Mouse (Mus musculus) MEL (cell line): ENCODE measurements around the gene Taok1. TPM values are rescaled to one million over a fixed set of nuclear protein-coding genes. Genes with fewer than 3 reads are reported as not detected.
A peak's percentile ranks its signal among the peaks of the same experiment; 100 is the strongest.

Experiments
- DNase-seq: peaks from one replicate; pipeline ENCODE4 v3.0.0; 2011; ENCODE audit warnings: low read depth, low spot score
- H3K27ac ChIP-seq: 2 replicates; pipeline ENCODE4 v1.5.1; 2012; ENCODE audit warnings: low read depth, mild to moderate bottlenecking, control low read depth, low read length, moderate library complexity; ENCODE audit not compliant: control insufficient read depth
- H3K27me3 ChIP-seq, 2 experiments: fragments of 150-350 bp in 1 of 2; sonication (generic) in 1 of 2; 2 replicates each; pipeline ENCODE4 v1.6.1; 2012; ENCODE audit warnings: low read length in 2 of 2, mild to moderate bottlenecking in 2 of 2, improper control_type of control experiment in 1 of 2, moderate library complexity in 1 of 2; ENCODE audit not compliant: insufficient read depth in 2 of 2, control insufficient read depth in 1 of 2
- H3K36me3 ChIP-seq, 2 experiments: 2 replicates each; pipeline ENCODE4 v1.6.1; 2012 to 2014; ENCODE audit warnings: low read length in 2 of 2, improper control_type of control experiment in 1 of 2, inconsistent platforms in 1 of 2, mild to moderate bottlenecking in 1 of 2; ENCODE audit not compliant: insufficient read depth in 2 of 2, control insufficient read depth in 1 of 2
- H3K4me1 ChIP-seq, 2 experiments: fragments of 150-350 bp in 1 of 2; sonication (generic) in 1 of 2; 2 replicates each; pipeline ENCODE4 v1.6.1; 2012; ENCODE audit warnings: low read length in 2 of 2, improper control_type of control experiment in 1 of 2, mild to moderate bottlenecking in 1 of 2; ENCODE audit not compliant: insufficient read depth in 2 of 2, control insufficient read depth in 1 of 2
- H3K4me3 ChIP-seq, 2 experiments: fragments of 150-350 bp in 1 of 2; sonication (generic) in 1 of 2; 2 replicates each; pipeline ENCODE4 v1.5.1; 2012; ENCODE audit warnings: low read depth in 2 of 2, low read length in 2 of 2, mild to moderate bottlenecking in 2 of 2, moderate library complexity in 2 of 2, control low read depth in 1 of 2, improper control_type of control experiment in 1 of 2; ENCODE audit not compliant: control insufficient read depth in 1 of 2, insufficient read depth in 1 of 2
- H3K79me2 ChIP-seq: 2 replicates; pipeline ENCODE4 v1.6.1; 2012; ENCODE audit warnings: mild to moderate bottlenecking, low read length, moderate library complexity; ENCODE audit not compliant: control insufficient read depth, poor library complexity, insufficient read depth
- H3K9ac ChIP-seq: 2 replicates; pipeline ENCODE4 v1.6.1; 2012; ENCODE audit warnings: low read depth, mild to moderate bottlenecking, control low read depth, low read length, moderate library complexity; ENCODE audit not compliant: control insufficient read depth, poor library complexity, severe bottlenecking
- H3K9me3 ChIP-seq: fragments of 150-350 bp; sonication (generic); replicated peaks from 2 replicates; pipeline ENCODE4 v1.6.1; 2012; ENCODE audit warnings: mild to moderate bottlenecking, low read length, improper control_type of control experiment, moderate library complexity; ENCODE audit not compliant: insufficient read depth
- BHLHE40 ChIP-seq: IDR thresholded peaks from 2 replicates; pipeline ENCODE4 v1.6.1; 2012; ENCODE audit warnings: low read depth, mild to moderate bottlenecking, inconsistent platforms, low read length, improper control_type of control experiment, borderline replicate concordance
- CHD1 ChIP-seq: IDR thresholded peaks from 2 replicates; pipeline ENCODE4 v1.6.1; 2012; ENCODE audit warnings: low read depth, mild to moderate bottlenecking, inconsistent platforms, low read length, improper control_type of control experiment
- E2F4 ChIP-seq: IDR thresholded peaks from 2 replicates; pipeline ENCODE4 v1.6.1; 2011; ENCODE audit warnings: low read depth, low read length, improper control_type of control experiment, borderline replicate concordance
- EP300 ChIP-seq, 2 experiments: IDR thresholded peaks; 2 replicates each; pipeline ENCODE4 v1.6.1; 2011; ENCODE audit warnings: improper control_type of control experiment in 2 of 2, low read length in 2 of 2, low read depth in 1 of 2, mild to moderate bottlenecking in 1 of 2
- ETS1 ChIP-seq: IDR thresholded peaks from 2 replicates; pipeline ENCODE4 v1.6.1; 2012; ENCODE audit warnings: low read depth, mild to moderate bottlenecking, inconsistent platforms, low read length, improper control_type of control experiment, moderate library complexity
- GABPA ChIP-seq: IDR thresholded peaks from 2 replicates; pipeline ENCODE4 v1.6.1; 2012; ENCODE audit warnings: low read depth, mild to moderate bottlenecking, inconsistent platforms, low read length, improper control_type of control experiment, moderate library complexity
- GATA1 ChIP-seq: IDR thresholded peaks from 2 replicates; pipeline ENCODE4 v1.6.1; 2011; ENCODE audit warnings: low read depth, low read length, improper control_type of control experiment
- HCFC1 ChIP-seq: IDR thresholded peaks from 2 replicates; pipeline ENCODE4 v1.6.1; 2012; ENCODE audit warnings: low read depth, mild to moderate bottlenecking, inconsistent platforms, low read length, improper control_type of control experiment, moderate library complexity
- JUND ChIP-seq: IDR thresholded peaks from 2 replicates; pipeline ENCODE4 v1.6.1; 2011; ENCODE audit warnings: low read depth, mild to moderate bottlenecking, improper control_type of control experiment, low read length
- KAT2A ChIP-seq: conservative IDR thresholded peaks from 2 replicates; pipeline ENCODE4 v1.6.1; 2012; ENCODE audit warnings: low read depth, low read length, improper control_type of control experiment, inconsistent platforms
- MAZ ChIP-seq: IDR thresholded peaks from 2 replicates; pipeline ENCODE4 v1.6.1; 2012; ENCODE audit warnings: low read depth, mild to moderate bottlenecking, inconsistent platforms, low read length, improper control_type of control experiment
- MEF2A ChIP-seq: IDR thresholded peaks from 2 replicates; pipeline ENCODE4 v1.6.1; 2014; ENCODE audit warnings: low read depth, mild to moderate bottlenecking, inconsistent platforms, low read length, improper control_type of control experiment; ENCODE audit not compliant: poor library complexity, insufficient replicate concordance, severe bottlenecking; ENCODE audit errors: extremely low read depth
- MYC ChIP-seq: IDR thresholded peaks from 2 replicates; pipeline ENCODE4 v1.6.1; 2011; ENCODE audit warnings: low read depth, mild to moderate bottlenecking, low read length, improper control_type of control experiment, moderate library complexity
- NRF1 ChIP-seq: IDR thresholded peaks from 2 replicates; pipeline ENCODE4 v1.6.1; 2014; ENCODE audit warnings: low read depth, mild to moderate bottlenecking, inconsistent platforms, low read length, improper control_type of control experiment, moderate library complexity; ENCODE audit not compliant: poor library complexity, insufficient read depth, severe bottlenecking
- POLR2A ChIP-seq, 2 experiments: IDR thresholded peaks; 2 replicates each; pipeline ENCODE4 v1.6.1; 2011 to 2012; ENCODE audit warnings: low read length in 2 of 2, mild to moderate bottlenecking in 2 of 2, control low read depth in 1 of 2, improper control_type of control experiment in 1 of 2, low read depth in 1 of 2, moderate library complexity in 1 of 2; ENCODE audit not compliant: control insufficient read depth in 1 of 2, insufficient read depth in 1 of 2, poor library complexity in 1 of 2
- RCOR1 ChIP-seq: IDR thresholded peaks from 2 replicates; pipeline ENCODE4 v1.6.1; 2012; ENCODE audit warnings: low read depth, mild to moderate bottlenecking, inconsistent platforms, low read length, improper control_type of control experiment
- SIN3A ChIP-seq: IDR thresholded peaks from 2 replicates; pipeline ENCODE4 v1.6.1; 2012; ENCODE audit warnings: low read length, improper control_type of control experiment, inconsistent platforms
- SMC3 ChIP-seq: IDR thresholded peaks from 2 replicates; pipeline ENCODE4 v1.6.1; 2011; ENCODE audit warnings: low read depth, low read length, improper control_type of control experiment
- TAL1 ChIP-seq: IDR thresholded peaks from 2 replicates; pipeline ENCODE4 v1.6.1; 2012; ENCODE audit warnings: mild to moderate bottlenecking, inconsistent platforms, low read length, moderate library complexity, mixed read lengths
- TCF12 ChIP-seq: IDR thresholded peaks from 2 replicates; pipeline ENCODE4 v1.6.1; 2014; ENCODE audit warnings: low read depth, mild to moderate bottlenecking, inconsistent platforms, low read length, improper control_type of control experiment, moderate library complexity
- UBTF ChIP-seq: IDR thresholded peaks from 2 replicates; pipeline ENCODE4 v1.6.1; 2012; ENCODE audit warnings: low read depth, mild to moderate bottlenecking, inconsistent platforms, low read length, improper control_type of control experiment, moderate library complexity, borderline replicate concordance; ENCODE audit not compliant: insufficient read depth
- ZC3H11A ChIP-seq: IDR thresholded peaks from 2 replicates; pipeline ENCODE4 v1.6.1; 2012; ENCODE audit warnings: low read depth, mild to moderate bottlenecking, inconsistent platforms, low read length, improper control_type of control experiment
- ZKSCAN1 ChIP-seq: IDR thresholded peaks from 2 replicates; pipeline ENCODE4 v1.6.1; 2012; ENCODE audit warnings: low read depth, mild to moderate bottlenecking, inconsistent platforms, low read length, improper control_type of control experiment, moderate library complexity
- ZNF384 ChIP-seq: IDR thresholded peaks from 2 replicates; pipeline ENCODE4 v1.6.1; 2012; ENCODE audit warnings: low read depth, mild to moderate bottlenecking, inconsistent platforms, low read length, improper control_type of control experiment
- polyA plus RNA-seq, 2 experiments: library from polyadenylated mRNA; stranded (reverse) in 1 of 2; unstranded in 1 of 2; fragments of >175 nt in 1 of 2; fragments of >200 nt in 1 of 2; gene quantifications; 2 replicates each; pipeline versions ENCODE4 v1.2.1 to v1.2.4; 2012; ENCODE audit warnings: low replicate concordance in 2 of 2, low read depth in 1 of 2; ENCODE audit not compliant: insufficient read length in 2 of 2, insufficient read depth in 1 of 2, missing spikeins in 1 of 2
- total RNA-seq: library from RNA; depleted of rRNA; stranded (reverse); fragments of 300-350 nt; gene quantifications from 2 replicates; pipeline ENCODE4 v1.2.3, GENCODE M21; 2012

Taok1 gene
- total and polyA plus RNA-seq, 3 experiments: 7.9 to 31.0 (median 15.9) TPM

DNA sequence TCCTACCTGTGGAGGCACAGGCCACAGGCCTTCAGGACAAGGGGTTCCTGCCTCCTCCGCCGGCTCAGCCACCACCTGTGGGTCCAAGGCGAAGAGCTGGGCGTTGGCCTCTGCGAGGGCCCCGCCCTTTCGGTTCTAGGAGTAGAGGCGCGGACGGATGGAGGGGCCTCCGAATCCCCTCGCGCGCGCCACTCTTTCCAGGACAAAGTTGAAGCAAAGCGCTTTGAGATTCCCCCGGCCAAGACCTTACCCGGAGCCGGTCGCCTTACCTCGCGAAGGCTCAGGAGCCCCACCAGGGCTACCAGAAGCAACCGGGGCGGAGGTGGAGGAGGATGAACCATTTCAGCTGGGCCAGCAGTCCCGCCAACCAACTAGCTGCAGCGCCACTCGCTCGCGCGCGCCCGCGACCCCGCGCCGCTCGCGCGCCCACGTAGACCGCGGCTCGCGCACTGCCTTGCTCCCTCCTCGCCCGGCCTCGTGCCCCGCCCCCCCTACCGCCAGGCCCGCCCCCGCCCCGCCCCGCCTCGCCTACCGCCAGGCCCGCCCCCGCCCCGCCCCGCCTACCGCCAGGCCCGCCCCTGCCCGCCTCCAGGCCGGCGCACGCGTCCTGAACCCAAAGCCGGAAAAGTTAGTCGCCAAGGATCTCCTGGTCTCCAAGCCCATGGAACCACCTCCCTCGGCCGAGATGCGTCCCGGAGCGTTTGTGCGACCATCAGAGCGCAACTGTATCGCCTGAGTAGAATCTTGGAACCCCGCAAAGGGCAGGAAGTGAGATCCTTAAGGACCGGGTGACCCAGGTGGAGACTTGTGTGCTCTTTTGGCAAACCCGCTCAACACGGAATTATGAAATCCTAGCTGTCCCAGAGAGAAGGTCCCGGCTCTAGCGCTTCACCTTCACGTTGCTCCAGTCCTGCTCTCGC is 94.5 kb downstream of the Taok1 start (continued):
- no peak for TF ChIP-seq RCOR1
- TF ChIP-seq, all 39 proteins: peak for 15

DNA sequence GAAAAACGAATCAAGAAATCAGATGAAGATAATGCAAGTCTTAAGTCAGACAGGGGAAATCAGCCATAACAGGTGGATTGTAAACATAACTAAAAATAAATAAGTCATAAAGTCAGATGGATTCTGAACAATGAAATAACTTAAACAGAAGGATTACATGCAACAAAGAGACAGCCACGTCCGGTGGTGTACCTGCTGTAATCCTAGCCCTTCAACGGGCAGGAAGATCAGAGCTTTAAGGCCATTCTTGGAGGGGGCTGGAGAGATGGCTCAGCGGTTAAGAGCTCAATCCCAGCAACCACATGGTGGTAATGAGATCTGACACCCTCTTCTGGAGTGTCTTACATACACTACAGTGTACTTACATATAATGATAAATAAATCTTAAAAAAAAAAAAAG is 96.3 kb downstream of the Taok1 start:
- Histone ChIP-seq H3K4me1 (peaks cover 2 to 21% of the 10 kb centered on the region in 2 experiments; a peak in 3 of 4 replicates), H3K27ac (no peak overlapping the region), H3K4me3 (no peak overlapping the region), H3K9me3 (no peaks in the 10 kb centered on the region), H3K9ac (no peak overlapping the region), H3K79me2 (peaks cover 2% of the 10 kb centered on the region; the same call in 1 of the 2 replicates), H3K36me3 (peaks cover 0 to 8% of the 10 kb centered on the region in 2 experiments; a peak in 2 of 4 replicates)
- DNase-seq: no peak
- no peak for TF ChIP-seq E2F4
- TF ChIP-seq GATA1: no peak
- TF ChIP-seq HCFC1: no peak
- no peak for TF ChIP-seq CHD1
- TF ChIP-seq SIN3A: no peak
- TF ChIP-seq EP300 (IDR thresholded peaks at IDR 0.05; ENCODE audit: low read depth in 1 of 2, low read length in 2 of 2): no peak
- no peak for TF ChIP-seq KAT2A
- TF ChIP-seq NRF1: no peak
- no peak for TF ChIP-seq ZKSCAN1
- TF ChIP-seq JUND: no peak
- no peak for TF ChIP-seq TAL1
- TF ChIP-seq SMC3: no peak
- no peak for TF ChIP-seq GABPA
- TF ChIP-seq, all 39 proteins: peak for 0
- H3K27me3 ChIP-seq: no peaks in the 10 kb centered on the region

DNA sequence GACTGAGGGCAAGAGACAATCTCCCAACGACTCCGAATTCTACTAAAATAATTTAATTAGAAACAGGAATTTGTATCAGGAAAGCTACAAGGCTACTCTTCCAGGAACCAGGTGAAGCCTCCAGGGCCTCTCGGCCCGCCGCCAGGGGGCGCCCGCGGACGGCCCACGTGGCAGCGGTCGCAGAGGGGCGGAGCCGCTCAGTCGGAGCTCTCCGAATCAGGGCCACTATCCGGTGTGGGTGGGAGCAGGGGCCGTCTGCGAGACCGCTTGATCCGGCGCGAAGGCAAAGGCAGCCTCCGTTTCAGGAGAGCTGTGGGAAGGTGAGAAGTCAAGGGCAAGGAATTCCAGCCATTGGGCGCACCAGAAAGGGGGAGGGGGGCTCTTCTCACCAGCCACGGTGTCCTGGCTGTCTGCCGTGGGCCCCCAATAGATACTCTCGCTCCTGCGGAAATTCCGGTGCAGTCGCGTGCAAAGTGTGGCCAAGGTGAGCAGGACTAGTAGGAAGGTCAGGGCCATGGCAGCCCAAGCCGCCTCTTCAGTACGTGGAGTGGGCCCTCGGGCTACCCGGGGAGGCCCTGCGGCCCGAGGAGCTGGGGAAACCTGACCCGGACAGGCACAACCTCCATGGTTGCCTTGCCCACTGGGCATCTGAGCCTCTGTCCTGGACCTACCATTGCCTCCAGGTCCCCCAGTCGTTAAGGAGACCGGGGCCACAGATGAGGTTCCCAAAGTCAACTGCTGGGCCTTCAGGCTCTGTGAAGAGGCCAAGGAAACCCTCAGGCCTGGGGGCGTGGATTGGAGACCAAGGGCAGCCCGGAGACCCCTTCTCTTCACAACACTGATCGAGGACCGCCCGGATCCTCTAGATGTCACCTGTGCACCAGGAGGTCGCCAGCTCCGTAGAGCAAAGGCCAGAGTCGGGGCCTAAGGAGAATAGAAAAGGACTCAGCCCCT is 99.3 kb downstream of the Taok1 start:
- Histone ChIP-seq H3K9me3 (no peaks in the 10 kb centered on the region), H3K36me3 (peaks cover 0 to 4% of the 10 kb centered on the region in 2 experiments; a peak in 2 of 4 replicates), H3K79me2 (peaks cover under 1% of the 10 kb centered on the region; the same call in 1 of the 2 replicates), H3K4me1 (peaks cover 2 to 10% of the 10 kb centered on the region in 2 experiments; a peak in 3 of 4 replicates), H3K27ac (no peak overlapping the region), H3K9ac (peak overlapping the region; percentile 17), H3K4me3 (peak overlapping the region in 1 of 2 experiments; percentile 25; a peak in 2 of 4 replicates), H3K27me3 (no peaks in the 10 kb centered on the region)
- DNase-seq: peak; percentile 88
- TF ChIP-seq GATA1 (no peak), ZNF384 (no peak), GABPA (no peak), SMC3 (peak; percentile 97), TCF12 (peak; percentile 35; the same call in 1 of the 2 replicates), ETS1 (0 out of 2 replicates have a peak, but pooled peaks have one; percentile 23), ZC3H11A (peak; percentile 78), MEF2A (no peak), ZKSCAN1 (peak; percentile 6; the same call in 1 of the 2 replicates), UBTF (no peak), BHLHE40 (peak; percentile 60), MYC (peak; percentile 99), MAZ (peak; percentile 84; the same call in 1 of the 2 replicates), POLR2A (IDR thresholded peaks at IDR 0.05; ENCODE audit: control insufficient read depth in 1 of 2, insufficient read depth in 1 of 2, low read depth in 1 of 2, low read length in 2 of 2, poor library complexity in 1 of 2) (peak in 1 of 2 experiments; percentile 31; a peak in 1 of 4 replicates)
